Mouse (Mus musculus): ENCODE data around the gene Fam25c. TPM values are rescaled to one million over a fixed set of nuclear protein-coding genes. Genes with fewer than 3 reads are reported as not detected.

Gene Fam25c
- polyA plus RNA-seq, 1 experiment from 2014 or later, result not detected

- 84% methylated on average over 5 of the region's 5 CpGs for WGBS
- H3K9me3 ChIP-seq, result no peaks in the 10 kb centered on the region
- H3K4me3 ChIP-seq, result no peak overlapping the region
- DNase-seq (ENCODE audit: low spot score), result no peak
- peaks cover 46% of the 10 kb centered on the region for H3K36me3 ChIP-seq
- peaks cover 5% of the 10 kb centered on the region; the same call in 1 of the 2 replicates for H3K4me1 ChIP-seq
- H3K27ac ChIP-seq, result no peak overlapping the region
- H3K27me3 ChIP-seq (ENCODE audit: insufficient read depth, poor library complexity, severe bottlenecking), result no peaks in the 10 kb centered on the region
Measured at GRCm38 (mm10) chr14:34344361-34344760, 10.9 kb downstream of the Fam25c start.

- Histone ChIP-seq H3K36me3 (peaks cover 57% of the 10 kb centered on the region), H3K27ac (no peak overlapping the region), H3K4me3 (no peak overlapping the region), H3K27me3 (ENCODE audit: insufficient read depth, poor library complexity, severe bottlenecking) (no peaks in the 10 kb centered on the region), H3K4me1 (peaks cover 5% of the 10 kb centered on the region; the same call in 1 of the 2 replicates), H3K9me3 (no peaks in the 10 kb centered on the region)
- no peak for DNase-seq (ENCODE audit: low spot score)
- 86% methylated on average over 4 of the region's 4 CpGs for WGBS
Measured at GRCm38 (mm10) chr14:34343078-34343477, 12.2 kb downstream of the Fam25c start.

GRCm38 (mm10) chr14:34341993-34342392 lies 13.2 kb downstream of the Fam25c start:
- Histone ChIP-seq H3K4me1 (peaks cover 5% of the 10 kb centered on the region; the same call in 1 of the 2 replicates), H3K27me3 (ENCODE audit: insufficient read depth, poor library complexity, severe bottlenecking) (no peaks in the 10 kb centered on the region), H3K4me3 (no peak overlapping the region), H3K9me3 (no peaks in the 10 kb centered on the region), H3K36me3 (peaks cover 68% of the 10 kb centered on the region), H3K27ac (no peak overlapping the region)
- DNase-seq (ENCODE audit: low spot score), result no peak
- WGBS, result 86% methylated on average over 4 of the region's 4 CpGs

GRCm38 (mm10) chr14:34339446-34339845 lies 15.8 kb downstream of the Fam25c start:
- 72% methylated on average over 1 of the region's 1 CpGs for WGBS
- Histone ChIP-seq H3K4me3 (no peak overlapping the region), H3K27ac (no peak overlapping the region), H3K9me3 (no peaks in the 10 kb centered on the region), H3K36me3 (peaks cover 91% of the 10 kb centered on the region), H3K4me1 (no peaks in the 10 kb centered on the region), H3K27me3 (ENCODE audit: insufficient read depth, poor library complexity, severe bottlenecking) (no peaks in the 10 kb centered on the region)
- no peak for DNase-seq (ENCODE audit: low spot score)

- DNase-seq (ENCODE audit: low spot score), result no peak
- Histone ChIP-seq H3K27ac (no peak overlapping the region), H3K4me1 (no peaks in the 10 kb centered on the region), H3K36me3 (peaks cover 87% of the 10 kb centered on the region), H3K27me3 (ENCODE audit: insufficient read depth, poor library complexity, severe bottlenecking) (no peaks in the 10 kb centered on the region), H3K4me3 (no peak overlapping the region), H3K9me3 (no peaks in the 10 kb centered on the region)
- WGBS, result 88% methylated on average over 5 of the region's 5 CpGs
Measured at GRCm38 (mm10) chr14:34332476-34332875, 22.8 kb downstream of the Fam25c start.

GRCm38 (mm10) chr14:34331886-34332285 lies 23.3 kb downstream of the Fam25c start:
- peaks cover 84% of the 10 kb centered on the region for H3K36me3 ChIP-seq

GRCm38 (mm10) chr14:34330657-34331158 lies 24.5 kb downstream of the Fam25c start:
- H3K36me3 ChIP-seq, result peaks cover 74% of the 10 kb centered on the region
- H3K27me3 ChIP-seq (ENCODE audit: insufficient read depth, poor library complexity, severe bottlenecking), result no peaks in the 10 kb centered on the region
- DNase-seq (ENCODE audit: low spot score), result no peak
- 87% methylated on average over 9 of the region's 9 CpGs for WGBS
- no peaks in the 10 kb centered on the region for H3K4me1 ChIP-seq
- H3K27ac ChIP-seq, result no peak overlapping the region
- H3K9me3 ChIP-seq, result no peaks in the 10 kb centered on the region
- H3K4me3 ChIP-seq, result no peak overlapping the region

More at GRCm38 (mm10) chr14:34331886-34332285, 23.3 kb downstream of the Fam25c start:
- no peak for DNase-seq (ENCODE audit: low spot score)
- Histone ChIP-seq H3K27me3 (ENCODE audit: insufficient read depth, poor library complexity, severe bottlenecking) (no peaks in the 10 kb centered on the region), H3K27ac (no peak overlapping the region), H3K9me3 (no peaks in the 10 kb centered on the region), H3K4me1 (no peaks in the 10 kb centered on the region), H3K4me3 (no peak overlapping the region)
- 83% methylated on average over 3 of the region's 3 CpGs for WGBS

GRCm38 (mm10) chr14:34327618-34328017 lies 27.6 kb downstream of the Fam25c start:
- no peaks in the 10 kb centered on the region for H3K9me3 ChIP-seq
- no peaks in the 10 kb centered on the region for H3K27me3 ChIP-seq (ENCODE audit: insufficient read depth, poor library complexity, severe bottlenecking)
- no peak overlapping the region for H3K27ac ChIP-seq
- 77% methylated on average over 1 of the region's 1 CpGs for WGBS
- H3K4me1 ChIP-seq, result no peaks in the 10 kb centered on the region
- H3K4me3 ChIP-seq, result no peak overlapping the region
- no peak for DNase-seq (ENCODE audit: low spot score)
- H3K36me3 ChIP-seq, result peaks cover 74% of the 10 kb centered on the region

- DNase-seq (ENCODE audit: low spot score), result no peak
- WGBS, result 77% methylated on average over 3 of the region's 3 CpGs
- H3K9me3 ChIP-seq, result no peaks in the 10 kb centered on the region
- H3K36me3 ChIP-seq, result peaks cover 68% of the 10 kb centered on the region
- no peak overlapping the region for H3K27ac ChIP-seq
- H3K4me3 ChIP-seq, result no peak overlapping the region
- no peaks in the 10 kb centered on the region for H3K4me1 ChIP-seq
- no peaks in the 10 kb centered on the region for H3K27me3 ChIP-seq (ENCODE audit: insufficient read depth, poor library complexity, severe bottlenecking)
Measured at GRCm38 (mm10) chr14:34326606-34327005, 28.6 kb downstream of the Fam25c start.

- H3K9me3 ChIP-seq, result no peaks in the 10 kb centered on the region
- H3K4me1 ChIP-seq, result no peaks in the 10 kb centered on the region
- no peak for DNase-seq (ENCODE audit: low spot score)
- 93% methylated on average over 5 of the region's 5 CpGs for WGBS
- H3K4me3 ChIP-seq, result no peak overlapping the region
- H3K27me3 ChIP-seq (ENCODE audit: insufficient read depth, poor library complexity, severe bottlenecking), result no peaks in the 10 kb centered on the region
- peaks cover 62% of the 10 kb centered on the region for H3K36me3 ChIP-seq
- no peak overlapping the region for H3K27ac ChIP-seq
Measured at GRCm38 (mm10) chr14:34323576-34324085, 31.6 kb downstream of the Fam25c start.

- Histone ChIP-seq H3K9me3 (no peaks in the 10 kb centered on the region), H3K4me3 (no peak overlapping the region), H3K36me3 (peaks cover 38% of the 10 kb centered on the region), H3K27me3 (ENCODE audit: insufficient read depth, poor library complexity, severe bottlenecking) (no peaks in the 10 kb centered on the region), H3K27ac (no peak overlapping the region), H3K4me1 (peaks cover 6% of the 10 kb centered on the region)
- no peak for DNase-seq (ENCODE audit: low spot score)
Measured at GRCm38 (mm10) chr14:34318113-34318512, 37.1 kb downstream of the Fam25c start.

GRCm38 (mm10) chr14:34317431-34317830 lies 37.8 kb downstream of the Fam25c start:
- peaks cover 33% of the 10 kb centered on the region for H3K36me3 ChIP-seq
- no peak overlapping the region for H3K27ac ChIP-seq
- no peaks in the 10 kb centered on the region for H3K9me3 ChIP-seq
- no peaks in the 10 kb centered on the region for H3K27me3 ChIP-seq (ENCODE audit: insufficient read depth, poor library complexity, severe bottlenecking)
- H3K4me3 ChIP-seq, result no peak overlapping the region
- H3K4me1 ChIP-seq, result peaks cover 13% of the 10 kb centered on the region
- DNase-seq (ENCODE audit: low spot score), result no peak
- WGBS, result 93% methylated on average over 3 of the region's 3 CpGs

GRCm38 (mm10) chr14:34316346-34316745 lies 38.9 kb downstream of the Fam25c start:
- peaks cover 18% of the 10 kb centered on the region for H3K4me1 ChIP-seq
- no peak for DNase-seq (ENCODE audit: low spot score)
- H3K4me3 ChIP-seq, result no peak overlapping the region
- no peaks in the 10 kb centered on the region for H3K9me3 ChIP-seq
- peaks cover 29% of the 10 kb centered on the region for H3K36me3 ChIP-seq
- no peak overlapping the region for H3K27ac ChIP-seq
- 95% methylated on average over 2 of the region's 2 CpGs for WGBS
- H3K27me3 ChIP-seq (ENCODE audit: insufficient read depth, poor library complexity, severe bottlenecking), result no peaks in the 10 kb centered on the region

GRCm38 (mm10) chr14:34314796-34315195 lies 40.4 kb downstream of the Fam25c start:
- no peak overlapping the region for H3K27ac ChIP-seq
- H3K4me3 ChIP-seq, result no peak overlapping the region
- DNase-seq (ENCODE audit: low spot score), result no peak
- H3K9me3 ChIP-seq, result no peaks in the 10 kb centered on the region
- peaks cover 18% of the 10 kb centered on the region for H3K4me1 ChIP-seq
- peaks cover 18% of the 10 kb centered on the region for H3K36me3 ChIP-seq
- 91% methylated on average over 3 of the region's 3 CpGs for WGBS
- no peaks in the 10 kb centered on the region for H3K27me3 ChIP-seq (ENCODE audit: insufficient read depth, poor library complexity, severe bottlenecking)
